Mouse (Mus musculus): ENCODE results near the gene Gm44503. TPM values are rescaled to one million over a fixed set of nuclear protein-coding genes. Genes with fewer than 3 reads are reported as not detected.

Gm44503 gene
- polyA plus RNA-seq, 2 experiments: not detected

GRCm38 (mm10) chr9:73004076-73004475, 45.4 kb downstream of the Gm44503 start:
- no peaks in the 10 kb centered on the region for H3K36me3 ChIP-seq (replicated peaks; ENCODE audit: control insufficient read depth, insufficient read depth, low read depth)
- 77% methylated on average over 8 of the region's 8 CpGs for WGBS (ENCODE audit: insufficient replicate concordance)
- no peak overlapping the region for H3K4me2 ChIP-seq (ENCODE audit: low read depth)
- H3K9ac ChIP-seq (replicated peaks): no peak overlapping the region
- H3K27me3 ChIP-seq (ENCODE audit: control insufficient read depth, insufficient read depth, low read length): no peaks in the 10 kb centered on the region
- H3K9me3 ChIP-seq (ENCODE audit: control insufficient read depth, low read length): no peaks in the 10 kb centered on the region
- no peak overlapping the region for H3K4me3 ChIP-seq (ENCODE audit: insufficient read depth in 1 of 2, low read depth in 2 of 2, low read length in 2 of 2)
- peaks cover 0 to 4% of the 10 kb centered on the region in 2 experiments; a peak in 2 of 4 replicates for H3K4me1 ChIP-seq (replicated peaks; ENCODE audit: control insufficient read depth in 2 of 2, insufficient read depth in 2 of 2, low read length in 1 of 2)
- no peak overlapping the region for H3K27ac ChIP-seq
- no peak for DNase-seq (ENCODE audit: low read depth in 3 of 3, low spot score in 3 of 3)
- ATAC-seq (ENCODE audit: insufficient read depth): no peak
- TF ChIP-seq CTCF (IDR thresholded peaks at IDR 0.05; ENCODE audit: low read depth) (no peak), EP300 (IDR thresholded peaks at IDR 0.05; ENCODE audit: low read depth) (no peak)

- Histone ChIP-seq H3K36me3 (replicated peaks; ENCODE audit: control insufficient read depth, insufficient read depth, low read depth) (no peaks in the 10 kb centered on the region), H3K4me1 (replicated peaks; ENCODE audit: control insufficient read depth in 2 of 2, insufficient read depth in 2 of 2, low read length in 1 of 2) (peaks cover 0 to 4% of the 10 kb centered on the region in 2 experiments; a peak in 2 of 4 replicates), H3K4me2 (ENCODE audit: low read depth) (no peak overlapping the region), H3K9me3 (ENCODE audit: control insufficient read depth, low read length) (no peaks in the 10 kb centered on the region), H3K27ac (no peak overlapping the region), H3K27me3 (ENCODE audit: control insufficient read depth, insufficient read depth, low read length) (no peaks in the 10 kb centered on the region), H3K9ac (replicated peaks) (no peak overlapping the region), H3K4me3 (ENCODE audit: insufficient read depth in 1 of 2, low read depth in 2 of 2, low read length in 2 of 2) (no peak overlapping the region)
- DNase-seq (ENCODE audit: low read depth in 3 of 3, low spot score in 3 of 3) (no peak), ATAC-seq (ENCODE audit: insufficient read depth) (no peak)
- 67% methylated on average over 6 of the region's 6 CpGs for WGBS (ENCODE audit: insufficient replicate concordance)
- TF ChIP-seq CTCF (IDR thresholded peaks at IDR 0.05; ENCODE audit: low read depth) (no peak), EP300 (IDR thresholded peaks at IDR 0.05; ENCODE audit: low read depth) (no peak)
Measured at GRCm38 (mm10) chr9:73005106-73005505, 46.5 kb downstream of the Gm44503 start.

- DNase-seq (ENCODE audit: low read depth in 3 of 3, low spot score in 3 of 3) (no peak), ATAC-seq (ENCODE audit: insufficient read depth) (no peak)
- H3K4me2 ChIP-seq (ENCODE audit: low read depth): no peak overlapping the region
- H3K9ac ChIP-seq (replicated peaks): no peak overlapping the region
- no peak overlapping the region for H3K27ac ChIP-seq
- H3K4me1 ChIP-seq (replicated peaks; ENCODE audit: control insufficient read depth in 2 of 2, insufficient read depth in 2 of 2, low read length in 1 of 2): peaks cover 0 to 4% of the 10 kb centered on the region in 2 experiments; a peak in 2 of 4 replicates
- no peaks in the 10 kb centered on the region for H3K27me3 ChIP-seq (ENCODE audit: control insufficient read depth, insufficient read depth, low read length)
- H3K36me3 ChIP-seq (replicated peaks; ENCODE audit: control insufficient read depth, insufficient read depth, low read depth): no peaks in the 10 kb centered on the region
- 85% methylated on average over 3 of the region's 3 CpGs for WGBS (ENCODE audit: insufficient replicate concordance)
- H3K9me3 ChIP-seq (ENCODE audit: control insufficient read depth, low read length): no peaks in the 10 kb centered on the region
- H3K4me3 ChIP-seq (ENCODE audit: insufficient read depth in 1 of 2, low read depth in 2 of 2, low read length in 2 of 2): no peak overlapping the region
- TF ChIP-seq EP300 (IDR thresholded peaks at IDR 0.05; ENCODE audit: low read depth) (no peak), CTCF (IDR thresholded peaks at IDR 0.05; ENCODE audit: low read depth) (peak; percentile 21; the same call in 1 of the 2 replicates)
Measured at GRCm38 (mm10) chr9:73006175-73006574, 47.5 kb downstream of the Gm44503 start.

GRCm38 (mm10) chr9:73008384-73008783, 49.7 kb downstream of the Gm44503 start:
- no peaks in the 10 kb centered on the region for H3K27me3 ChIP-seq (ENCODE audit: control insufficient read depth, insufficient read depth, low read length)
- no peak overlapping the region for H3K4me3 ChIP-seq (ENCODE audit: insufficient read depth in 1 of 2, low read depth in 2 of 2, low read length in 2 of 2)
- H3K9ac ChIP-seq (replicated peaks): no peak overlapping the region
- DNase-seq (ENCODE audit: low read depth in 3 of 3, low spot score in 3 of 3): no peak
- H3K36me3 ChIP-seq (replicated peaks; ENCODE audit: control insufficient read depth, insufficient read depth, low read depth): no peaks in the 10 kb centered on the region
- 27% methylated on average over 3 of the region's 3 CpGs for WGBS (ENCODE audit: insufficient replicate concordance)
- H3K27ac ChIP-seq: no peak overlapping the region
- ATAC-seq (ENCODE audit: insufficient read depth): no peak
- H3K4me2 ChIP-seq (ENCODE audit: low read depth): no peak overlapping the region
- H3K9me3 ChIP-seq (ENCODE audit: control insufficient read depth, low read length): no peaks in the 10 kb centered on the region
- no peak for TF ChIP-seq CTCF (IDR thresholded peaks at IDR 0.05; ENCODE audit: low read depth)
- TF ChIP-seq EP300 (IDR thresholded peaks at IDR 0.05; ENCODE audit: low read depth): no peak
- H3K4me1 ChIP-seq (replicated peaks; ENCODE audit: control insufficient read depth in 2 of 2, insufficient read depth in 2 of 2, low read length in 1 of 2): no peaks in the 10 kb centered on the region

GRCm38 (mm10) chr9:73012629-73013028, 54.0 kb downstream of the Gm44503 start:
- H3K4me1 ChIP-seq (replicated peaks; ENCODE audit: control insufficient read depth in 2 of 2, insufficient read depth in 2 of 2, low read length in 1 of 2): no peaks in the 10 kb centered on the region
- no peak overlapping the region for H3K27ac ChIP-seq
- H3K9me3 ChIP-seq (ENCODE audit: control insufficient read depth, low read length): no peaks in the 10 kb centered on the region
- 74% methylated on average over 4 of the region's 4 CpGs for WGBS (ENCODE audit: insufficient replicate concordance)
- TF ChIP-seq CTCF (IDR thresholded peaks at IDR 0.05; ENCODE audit: low read depth): no peak
- TF ChIP-seq EP300 (IDR thresholded peaks at IDR 0.05; ENCODE audit: low read depth): no peak
- no peak overlapping the region for H3K4me2 ChIP-seq (ENCODE audit: low read depth)
- no peaks in the 10 kb centered on the region for H3K27me3 ChIP-seq (ENCODE audit: control insufficient read depth, insufficient read depth, low read length)
- H3K9ac ChIP-seq (replicated peaks): no peak overlapping the region
- no peak overlapping the region for H3K4me3 ChIP-seq (ENCODE audit: insufficient read depth in 1 of 2, low read depth in 2 of 2, low read length in 2 of 2)
- ATAC-seq (ENCODE audit: insufficient read depth): no peak
- DNase-seq (ENCODE audit: low read depth in 3 of 3, low spot score in 3 of 3): no peak
- H3K36me3 ChIP-seq (replicated peaks; ENCODE audit: control insufficient read depth, insufficient read depth, low read depth): no peaks in the 10 kb centered on the region; the same call in 1 of the 2 replicates

Measured in liver, embryonic 14.5 days (tissue).